Mouse (Mus musculus): Measurements from ENCODE around the gene Gm364. TPM values are rescaled to one million over a fixed set of nuclear protein-coding genes. Genes with fewer than 3 reads are reported as not detected.

Gene Gm364
- polyA plus RNA-seq (2015; fragmentation: Nextera tagmentation; extraction: Ambion mirVana): not detected in 2 replicates

DNA sequence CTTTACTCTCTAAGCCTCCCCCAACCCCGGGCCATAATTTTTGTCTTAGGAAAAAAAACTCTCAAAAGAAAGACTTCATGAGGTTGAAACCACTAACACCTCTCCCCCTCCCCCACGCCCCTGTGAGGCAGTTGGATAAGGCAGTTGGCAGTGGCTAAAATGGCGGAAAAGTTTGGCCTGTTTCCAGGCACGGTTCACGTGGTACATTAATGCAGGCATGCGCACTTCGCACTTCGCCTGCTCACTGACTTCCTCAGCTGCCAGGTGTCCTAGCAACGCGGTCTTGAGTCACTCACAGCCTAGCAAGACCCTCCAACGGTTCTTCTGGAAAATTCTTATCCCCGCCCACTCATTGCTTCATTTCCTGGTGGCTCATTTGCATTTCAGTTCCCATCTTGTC is at the start of gene Gm364:
Gm364 (plus strand) TSS at position 386 of the 400 bp plus-strand sequence.

DNA sequence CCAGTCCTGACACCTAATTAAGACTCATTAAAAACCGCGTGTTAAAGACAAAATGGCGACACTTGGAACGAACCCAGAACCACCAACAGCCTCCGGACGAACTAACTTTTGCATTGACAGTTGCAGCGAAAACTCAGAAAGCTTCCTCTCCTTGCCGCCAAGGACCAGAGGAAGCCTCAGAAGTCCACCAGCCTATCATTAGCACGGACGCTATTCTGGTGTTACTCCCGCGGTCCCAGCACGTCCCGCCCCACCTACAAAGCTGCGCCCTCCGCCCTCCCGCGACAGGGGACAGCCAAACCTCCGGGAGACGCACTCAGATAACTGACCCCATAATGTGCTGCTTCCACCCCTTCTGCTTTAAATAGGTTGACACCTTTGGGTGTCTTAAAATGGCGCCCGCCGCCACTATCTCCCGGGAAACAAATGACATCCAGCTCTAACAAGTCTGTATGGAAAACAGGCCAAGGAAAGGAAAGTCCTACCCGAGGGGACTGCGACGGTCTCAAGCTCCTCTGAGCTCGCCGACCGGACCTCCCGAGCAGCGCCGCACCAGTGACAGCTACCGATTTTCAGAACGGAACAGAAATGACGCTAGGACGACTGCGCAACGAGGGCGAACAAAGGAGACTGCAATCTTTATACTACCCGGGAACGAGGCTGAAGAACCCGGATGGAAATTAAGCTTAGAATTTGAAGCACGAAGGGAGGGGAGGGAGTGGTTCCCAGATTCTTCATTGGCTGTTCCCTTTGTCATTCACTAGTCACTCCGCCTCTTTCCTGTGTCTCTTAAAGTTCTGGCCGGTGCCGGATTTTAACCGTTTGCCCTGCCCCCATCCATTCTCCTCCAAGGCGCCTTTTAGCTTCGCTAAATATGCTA is 16.3 kb upstream of the Gm364 start, which contains the start of gene Rbmx:
Rbmx (minus strand) TSS at position 670 of the 880 bp plus-strand sequence.

DNA sequence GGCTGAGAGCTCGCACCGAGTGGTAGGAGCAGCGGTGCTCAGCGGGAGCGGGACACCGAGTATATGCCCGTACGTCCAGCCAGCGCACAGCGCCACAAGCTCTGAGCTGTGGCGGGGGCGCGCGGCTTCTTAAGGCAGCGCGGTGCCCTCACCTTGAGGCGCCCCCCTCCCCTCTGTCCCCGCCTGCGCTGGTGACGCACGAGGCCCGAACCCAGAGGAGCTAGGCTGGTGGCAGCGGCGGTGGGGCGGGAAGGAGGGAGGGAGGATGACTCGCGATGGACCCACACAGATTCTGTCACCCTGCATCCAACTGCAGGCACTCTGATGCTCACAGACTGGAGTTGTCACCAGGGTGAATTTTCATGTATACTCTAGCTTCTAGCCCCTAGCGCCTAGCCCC is 94.7 kb downstream of the Gm364 start, which contains the start of gene Gpr101:
Gpr101 (minus strand) TSS at position 124 of the 400 bp plus-strand sequence.

Other genes with a start within 250 kb of the Gm364 start
- gene Cd40lg, start 197.0 kb upstream of the Gm364 start, polyA plus RNA-seq (2015; fragmentation: Nextera tagmentation; extraction: Ambion mirVana): not detected in 2 replicates
- gene Arhgef6, start 70.4 kb upstream of the Gm364 start, polyA plus RNA-seq (2015; fragmentation: Nextera tagmentation; extraction: Ambion mirVana): 5.1 and 6.5 TPM in 2 replicates
- 27.0 and 32.0 TPM in 2 replicates for gene Rbmx, start 16.1 kb upstream of the Gm364 start, polyA plus RNA-seq (2015; fragmentation: Nextera tagmentation; extraction: Ambion mirVana)
- not detected in 2 replicates for gene Gpr101, start 94.6 kb downstream of the Gm364 start, polyA plus RNA-seq (2015; fragmentation: Nextera tagmentation; extraction: Ambion mirVana)